Mouse (Mus musculus) bone marrow, adult 2 months (tissue): Measurements from ENCODE around the gene Tmcc1. TPM values are rescaled to one million over a fixed set of nuclear protein-coding genes. Genes with fewer than 3 reads are reported as not detected.

Source experiments
- H3K27ac ChIP-seq: fragments of 200-500 bp; 2 replicates; pipeline ENCODE4 v1.5.1; 2012; ENCODE audit warnings: low read depth, mild to moderate bottlenecking, control low read depth, inconsistent platforms, low read length; ENCODE audit not compliant: control insufficient read depth, poor library complexity, insufficient read depth
- H3K4me1 ChIP-seq: fragments of 200-500 bp; 2 replicates; pipeline ENCODE4 v1.6.1; 2011; ENCODE audit warnings: low read length; ENCODE audit not compliant: control insufficient read depth, insufficient read depth
- H3K4me3 ChIP-seq: fragments of 200-500 bp; replicated peaks from 2 replicates; pipeline ENCODE3; 2011; ENCODE audit warnings: mild to moderate bottlenecking, low read depth, low read length, control low read depth; ENCODE audit not compliant: control insufficient read depth
- CTCF ChIP-seq: fragments of 200-500 bp; IDR thresholded peaks from 2 replicates; pipeline ENCODE4 v1.5.1; 2011; ENCODE audit warnings: low read length, control low read depth; ENCODE audit not compliant: control insufficient read depth, insufficient read depth
- POLR2A ChIP-seq: fragments of 200-500 bp; IDR thresholded peaks from 2 replicates; pipeline ENCODE4 v1.6.1; 2011; ENCODE audit warnings: low read depth, mild to moderate bottlenecking, control low read depth, low read length, borderline replicate concordance; ENCODE audit not compliant: control insufficient read depth
- WGBS: fragments of 180-500 bp; shearing (Covaris S2); methylation state at CpG from one replicate; pipeline ENCODE4 v1.1.7; 2018; 5-methylcytosine and 5-hydroxymethylcytosine counted together
- polyA plus RNA-seq: library from polyadenylated mRNA; stranded (reverse); fragments of >200 nt; gene quantifications from 2 replicates; pipeline ENCODE4 v1.2.4, GENCODE M21; 2011; ENCODE audit warnings: low replicate concordance; ENCODE audit not compliant: missing spikeins, insufficient read depth, insufficient read length

The Tmcc1 gene
- polyA plus RNA-seq, 1 experiment, result 33.6 TPM

DNA sequence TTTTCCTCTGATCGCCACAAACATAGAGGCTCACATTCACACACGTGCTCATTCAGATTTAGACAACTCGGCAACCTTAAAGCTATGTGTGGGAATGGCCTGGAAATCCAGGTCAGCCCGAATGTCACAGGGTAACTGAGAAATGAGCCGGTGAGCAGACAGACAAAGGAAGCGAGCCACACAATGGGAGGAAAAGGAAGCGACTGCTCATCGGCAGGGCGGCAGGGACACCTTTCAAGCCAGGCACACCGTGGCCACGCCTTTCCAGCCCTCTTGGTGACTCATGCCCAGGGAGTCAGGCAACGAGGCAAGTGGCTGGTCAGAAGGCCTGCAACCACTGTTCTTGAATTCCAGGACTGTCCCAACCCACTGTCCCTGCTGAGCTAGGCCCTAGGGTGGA, 183.9 kb downstream of the Tmcc1 start:
- Histone ChIP-seq H3K4me3 (no peak overlapping the region), H3K4me1 (no peaks in the 10 kb centered on the region; the same call in 1 of the 2 replicates), H3K27ac (no peak overlapping the region)
- no peak for TF ChIP-seq POLR2A
- TF ChIP-seq CTCF, result no peak
- WGBS, result 50% methylated on average over 12 of the region's 12 CpGs

DNA sequence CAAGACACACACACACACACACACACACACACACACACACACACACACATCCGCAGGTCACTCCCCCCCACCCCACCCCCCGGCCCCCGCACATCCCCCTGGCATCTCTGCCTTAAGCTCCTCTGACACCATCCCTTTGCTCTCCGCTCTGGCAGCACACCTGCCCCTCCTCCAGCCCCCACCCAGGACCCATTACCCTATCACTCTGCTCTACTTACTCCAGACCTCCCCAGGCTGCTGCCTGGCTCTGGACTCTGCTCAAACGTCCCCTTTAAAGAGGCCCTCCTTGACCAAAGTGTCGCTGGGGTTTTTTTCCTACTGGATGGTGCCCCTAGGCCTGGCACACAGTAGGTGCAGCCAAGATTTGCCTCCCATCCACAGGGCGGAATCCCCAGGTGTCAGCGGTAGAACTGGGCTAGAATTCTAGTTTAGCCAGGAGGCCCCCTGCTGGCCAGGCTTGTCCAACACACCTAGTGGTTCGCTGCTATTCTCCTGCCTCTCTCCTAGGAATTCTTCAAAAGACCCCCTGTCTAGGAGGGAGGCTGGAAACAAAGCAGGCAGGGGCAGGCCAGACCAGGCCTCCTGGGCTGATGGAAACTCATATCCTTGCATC, 185.6 kb downstream of the Tmcc1 start:
- Histone ChIP-seq H3K4me1 (peaks cover 4% of the 10 kb centered on the region), H3K27ac (no peak overlapping the region), H3K4me3 (no peak overlapping the region)
- TF ChIP-seq POLR2A (no peak), CTCF (peak; percentile 72)
- 22% methylated on average over 9 of the region's 9 CpGs for WGBS

DNA sequence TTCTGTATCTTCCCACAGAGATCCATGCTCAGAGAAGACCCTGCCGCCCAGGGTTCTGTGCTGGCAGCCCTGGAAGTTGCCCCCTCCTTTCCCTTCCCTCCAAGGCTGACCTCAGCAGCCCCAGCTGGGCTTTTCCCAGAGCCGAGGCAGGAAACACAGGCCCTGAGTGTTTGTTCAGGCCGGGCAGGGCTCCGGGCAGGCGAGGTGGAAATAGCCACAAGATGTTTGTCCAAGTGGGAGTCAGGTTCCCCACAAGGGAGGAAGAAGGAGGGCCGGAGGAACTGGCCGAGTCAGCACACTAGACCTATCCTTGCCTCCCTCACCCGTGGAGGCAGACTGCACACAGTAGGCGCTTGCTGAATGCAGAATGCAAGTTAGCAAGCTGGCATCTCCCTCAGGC, 186.6 kb downstream of the Tmcc1 start:
- Histone ChIP-seq H3K4me1 (peaks cover 5% of the 10 kb centered on the region), H3K27ac (no peak overlapping the region), H3K4me3 (no peak overlapping the region)
- TF ChIP-seq POLR2A (no peak), CTCF (no peak)
- 46% methylated on average over 9 of the region's 9 CpGs for WGBS

DNA sequence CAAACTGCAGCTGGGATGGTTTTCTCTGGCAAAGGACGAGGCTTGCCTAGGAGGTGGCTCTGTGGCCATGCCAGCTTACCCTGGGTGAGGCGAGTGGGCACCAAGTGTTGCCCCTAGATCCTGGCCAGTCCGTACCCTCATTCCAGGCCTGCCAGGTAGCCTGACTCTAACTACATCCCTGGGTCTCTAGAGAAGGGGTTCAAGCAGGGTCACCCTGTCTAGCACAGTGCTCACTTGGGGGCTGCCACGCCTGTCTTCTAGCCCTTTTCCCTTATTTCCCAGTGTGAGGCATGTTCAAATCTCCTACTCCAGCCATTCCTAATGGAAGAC, 187.4 kb downstream of the Tmcc1 start:
- Histone ChIP-seq H3K27ac (no peak overlapping the region; the same call in 1 of the 2 replicates), H3K4me3 (no peak overlapping the region), H3K4me1 (peaks cover 5% of the 10 kb centered on the region)
- no peak for TF ChIP-seq CTCF
- no peak for TF ChIP-seq POLR2A
- WGBS, result 86% methylated on average over 4 of the region's 4 CpGs

DNA sequence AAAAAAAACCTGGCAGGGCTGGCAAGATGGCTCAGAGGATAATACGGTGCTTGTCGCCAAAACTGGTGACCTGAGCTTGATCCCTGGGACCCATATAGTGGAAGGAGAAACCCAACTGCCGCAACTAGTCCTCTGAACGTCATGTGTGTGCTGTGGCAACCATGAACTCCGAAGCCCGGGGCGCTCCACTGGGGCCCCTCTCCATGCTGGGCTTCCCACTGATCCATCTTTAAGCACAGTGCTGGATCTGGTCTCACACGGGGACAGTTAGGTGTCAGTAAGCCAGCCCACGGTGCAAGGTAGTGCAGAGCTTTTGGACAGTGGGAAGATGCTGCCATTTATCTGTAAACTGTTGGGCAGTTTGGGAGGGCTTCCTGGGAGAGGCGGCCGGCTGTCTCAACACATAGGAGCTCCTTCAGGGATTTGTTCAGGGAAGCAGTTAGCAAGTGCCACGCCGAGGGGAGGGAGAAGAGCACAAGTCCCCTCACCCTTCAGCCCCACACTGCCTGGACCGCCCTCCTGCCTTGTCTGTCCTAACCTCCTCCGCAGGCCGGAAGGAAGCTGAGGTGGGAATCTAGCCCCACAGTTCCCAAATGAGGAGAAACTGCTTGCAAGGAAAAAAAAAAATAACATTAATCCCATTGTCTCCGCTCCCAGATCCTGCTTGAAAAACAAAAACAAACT, 187.9 kb downstream of the Tmcc1 start:
- H3K27ac ChIP-seq, result no peak overlapping the region; the same call in 1 of the 2 replicates
- TF ChIP-seq CTCF (no peak), POLR2A (no peak)

DNA sequence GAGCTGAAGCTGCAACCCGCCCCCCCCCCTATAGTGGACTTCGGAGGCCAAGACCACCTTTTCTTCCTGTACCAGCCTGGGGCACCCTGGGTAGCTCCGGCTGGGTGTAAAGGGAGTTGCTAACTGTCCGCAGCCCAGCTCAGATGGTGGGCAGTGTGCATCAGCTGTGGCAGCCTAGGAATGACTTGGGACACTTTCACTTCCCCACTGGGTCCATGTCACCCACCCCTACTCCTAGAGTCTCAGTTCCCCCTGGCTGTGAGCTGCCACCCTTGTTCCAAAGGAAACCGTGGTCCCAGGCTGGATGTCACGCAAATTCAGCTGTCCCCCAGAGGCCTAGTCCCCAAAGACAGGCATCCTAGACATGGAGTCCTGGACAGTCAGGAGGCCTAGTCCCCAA, 188.6 kb downstream of the Tmcc1 start:
- TF ChIP-seq POLR2A (0 out of 2 replicates have a peak, but pooled peaks have one; percentile 20), CTCF (no peak)
- Histone ChIP-seq H3K27ac (peak overlapping the region; percentile 69), H3K4me3 (no peak overlapping the region), H3K4me1 (peaks cover 5% of the 10 kb centered on the region)
- WGBS, result 64% methylated on average over 6 of the region's 6 CpGs

More for the DNA sequence above, 187.9 kb downstream of the Tmcc1 start:
- Histone ChIP-seq H3K4me1 (peaks cover 5% of the 10 kb centered on the region), H3K4me3 (no peak overlapping the region)
- WGBS, result 86% methylated on average over 17 of the region's 17 CpGs

DNA sequence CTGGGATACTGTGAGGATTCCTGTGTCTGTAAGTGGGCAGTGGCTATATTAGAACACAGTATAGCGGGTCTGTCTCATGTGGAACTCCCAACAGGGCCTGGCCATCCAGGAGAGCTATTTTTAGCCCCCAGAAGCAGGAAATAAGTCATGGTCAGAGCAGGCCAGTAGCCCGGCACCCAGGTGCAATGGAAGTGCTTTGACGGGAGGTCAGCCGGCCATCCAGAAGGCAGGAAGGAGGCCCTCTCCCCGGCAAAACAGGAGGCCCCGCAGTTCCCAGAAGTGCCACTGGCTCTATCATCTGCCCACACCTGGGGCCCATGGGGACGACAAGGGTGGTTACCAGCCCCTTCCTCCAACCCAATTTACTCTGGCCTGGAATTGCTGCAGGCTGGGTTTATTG, 189.2 kb downstream of the Tmcc1 start:
- no peak overlapping the region for H3K4me3 ChIP-seq
- H3K4me1 ChIP-seq, result peaks cover 5% of the 10 kb centered on the region
- WGBS, result 31% methylated on average over 7 of the region's 7 CpGs
- peak overlapping the region; percentile 69 for H3K27ac ChIP-seq
- no peak for TF ChIP-seq POLR2A
- TF ChIP-seq CTCF, result no peak

DNA sequence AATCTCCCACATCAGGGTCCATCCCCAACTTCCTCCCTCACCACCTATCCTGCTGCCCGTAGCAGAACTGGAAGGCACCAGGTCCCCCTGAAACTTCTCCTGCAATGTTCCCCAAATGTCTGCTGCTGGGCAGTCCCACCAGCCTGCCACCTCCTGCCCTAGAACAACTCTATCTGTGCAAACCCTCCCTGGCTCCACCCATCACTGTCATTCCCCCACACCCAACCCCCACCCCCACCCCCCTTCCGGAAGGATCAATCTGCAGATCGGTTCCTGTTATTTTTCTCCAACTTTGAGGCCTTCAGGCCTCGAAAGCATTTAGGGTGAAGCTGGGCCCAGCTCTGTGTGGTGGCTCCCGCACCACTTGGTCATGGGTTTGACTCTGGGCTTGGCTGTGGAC, 189.8 kb downstream of the Tmcc1 start:
- no peak for TF ChIP-seq POLR2A
- Histone ChIP-seq H3K4me1 (peaks cover 5% of the 10 kb centered on the region), H3K27ac (peak overlapping the region; percentile 69), H3K4me3 (no peak overlapping the region)
- WGBS, result 13% methylated on average over 5 of the region's 5 CpGs

DNA sequence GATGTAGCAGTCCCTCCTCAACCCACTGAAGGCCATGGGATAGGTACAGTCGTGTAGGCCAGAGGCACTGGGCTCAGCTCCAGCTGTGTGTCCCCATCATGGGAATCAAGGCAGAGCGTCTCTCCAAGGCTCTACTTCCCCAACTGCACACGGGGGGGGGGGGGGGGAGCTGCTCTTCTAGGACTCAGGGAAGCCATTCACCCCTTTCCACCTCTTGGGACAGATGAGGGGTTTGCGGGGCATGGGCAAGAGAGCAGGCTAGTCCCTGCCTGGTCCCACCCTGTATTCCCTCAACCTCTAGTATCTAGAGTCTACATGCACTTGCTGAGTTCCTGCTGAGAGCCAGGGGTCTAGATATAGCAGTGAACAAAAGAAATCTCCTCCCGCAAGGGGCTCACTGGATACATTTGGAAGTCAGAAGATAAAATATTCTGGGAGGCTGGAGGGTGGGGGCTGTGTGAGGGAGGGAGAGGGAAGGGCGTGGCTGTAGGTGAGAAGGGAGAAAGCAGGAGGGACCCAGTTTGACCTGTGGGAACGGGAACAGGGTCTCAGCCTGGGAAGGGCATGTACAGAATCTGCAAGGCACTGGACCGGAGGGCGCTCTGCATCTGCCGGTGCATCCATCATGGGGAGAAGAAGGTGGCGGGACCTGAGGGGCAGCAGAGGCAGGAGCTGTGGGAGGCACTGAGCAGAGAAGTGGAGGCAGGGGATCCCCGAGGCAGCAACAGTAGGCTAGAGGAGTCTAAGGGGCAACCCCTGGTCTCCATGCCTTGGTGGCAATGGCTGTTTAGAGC, 190.8 kb downstream of the Tmcc1 start:
- H3K4me1 ChIP-seq, result peaks cover 5% of the 10 kb centered on the region
- no peak overlapping the region for H3K27ac ChIP-seq
- TF ChIP-seq POLR2A (no peak), CTCF (no peak)
- 71% methylated on average over 12 of the region's 12 CpGs for WGBS
- H3K4me3 ChIP-seq, result no peak overlapping the region
